Mouse (Mus musculus): Measurements from ENCODE around the gene Enoph1. TPM values are rescaled to one million over a fixed set of nuclear protein-coding genes. Genes with fewer than 3 reads are reported as not detected.

Enoph1 gene
- 26.0 and 26.7 TPM in 2 replicates for polyA plus RNA-seq (2015; fragmentation: Nextera tagmentation; extraction: Ambion mirVana)

DNA sequence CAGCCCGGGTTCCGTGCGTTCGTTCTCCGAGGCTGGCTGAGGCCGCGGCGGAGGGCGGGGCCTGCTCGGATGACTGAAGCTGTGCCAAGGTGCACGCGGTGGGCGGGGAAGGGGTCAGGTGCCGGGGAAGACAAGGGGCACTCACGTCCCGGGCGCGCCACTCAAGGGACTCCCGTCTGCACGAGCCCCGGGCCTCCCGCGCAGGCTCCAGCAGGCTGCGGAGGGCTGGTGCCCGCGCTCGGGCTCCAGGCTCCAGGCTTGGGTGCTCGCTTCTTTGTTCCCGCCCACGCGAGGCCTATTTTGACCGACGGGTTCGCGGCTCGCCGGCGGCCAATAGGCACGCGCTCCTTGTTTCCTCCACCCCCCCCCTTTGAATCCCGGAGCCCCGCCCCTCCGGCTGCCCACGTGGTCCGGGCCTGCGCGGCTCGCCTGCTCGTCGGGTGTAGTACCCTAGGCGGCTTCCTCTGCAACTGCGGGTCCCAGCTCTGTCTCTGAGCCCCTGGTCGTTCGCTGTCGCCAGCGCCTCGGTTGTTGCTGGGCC, at the start of gene Enoph1, which contains the start of gene Hnrnpdl:
Enoph1 (plus strand) TSS at position 384 of the 541 bp plus-strand sequence.
Hnrnpdl (minus strand) TSS at position 63 of the 541 bp plus-strand sequence.
- H3K27ac ChIP-seq (replicated peaks), result peak within 1 kb of the TSS; percentile 97
- peak; percentile 86 for ATAC-seq (ENCODE audit: extremely low read depth, insufficient number of reproducible peaks, low FRiP score, low TSS enrichment)
- H3K4me3 ChIP-seq, result peak within 1 kb of the TSS; percentile 68
- peaks cover 52% of the 10 kb centered on the region for H3K4me1 ChIP-seq
- no peaks in the 10 kb centered on the region for H3K9me3 ChIP-seq
- H3K4me2 ChIP-seq, result peak within 1 kb of the TSS; percentile 97
- 1% methylated on average over 57 of the region's 57 CpGs for WGBS
- H3K9ac ChIP-seq, result peak within 1 kb of the TSS; percentile 99
- H3K27me3 ChIP-seq (replicated peaks), result no peaks in the 10 kb centered on the region
- H3K36me3 ChIP-seq, result peaks cover 33% of the 10 kb centered on the region

DNA sequence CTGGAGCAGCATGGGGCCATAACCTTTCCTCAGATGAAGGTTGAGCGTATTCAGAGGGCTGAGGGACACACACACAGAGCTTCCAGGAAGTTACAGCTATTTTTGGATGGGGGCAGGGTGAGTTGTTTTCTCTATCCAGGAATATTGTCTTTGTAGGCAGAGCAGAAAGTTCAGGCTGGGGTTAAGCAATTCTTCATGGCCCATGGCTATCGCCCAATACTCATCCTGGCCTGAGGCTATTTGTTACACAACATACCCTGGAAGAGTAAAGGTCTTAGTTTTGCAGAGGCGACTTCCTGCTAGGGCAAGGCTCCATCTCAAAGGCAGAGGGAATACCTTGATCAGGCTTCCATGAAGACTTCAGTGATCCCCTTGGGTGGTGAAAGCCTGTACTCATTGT, 45.6 kb upstream of the Enoph1 start:
- no peak overlapping the region for H3K4me2 ChIP-seq
- peaks cover 9% of the 10 kb centered on the region for H3K9me3 ChIP-seq
- H3K4me1 ChIP-seq, result no peaks in the 10 kb centered on the region
- H3K4me3 ChIP-seq, result no peak overlapping the region
- 71% methylated on average over 3 of the region's 3 CpGs for WGBS
- H3K36me3 ChIP-seq, result no peaks in the 10 kb centered on the region
- ATAC-seq (ENCODE audit: extremely low read depth, insufficient number of reproducible peaks, low FRiP score, low TSS enrichment), result no peak
- H3K27me3 ChIP-seq (replicated peaks), result no peaks in the 10 kb centered on the region
- no peak overlapping the region for H3K27ac ChIP-seq (replicated peaks)
- H3K9ac ChIP-seq, result no peak overlapping the region

DNA sequence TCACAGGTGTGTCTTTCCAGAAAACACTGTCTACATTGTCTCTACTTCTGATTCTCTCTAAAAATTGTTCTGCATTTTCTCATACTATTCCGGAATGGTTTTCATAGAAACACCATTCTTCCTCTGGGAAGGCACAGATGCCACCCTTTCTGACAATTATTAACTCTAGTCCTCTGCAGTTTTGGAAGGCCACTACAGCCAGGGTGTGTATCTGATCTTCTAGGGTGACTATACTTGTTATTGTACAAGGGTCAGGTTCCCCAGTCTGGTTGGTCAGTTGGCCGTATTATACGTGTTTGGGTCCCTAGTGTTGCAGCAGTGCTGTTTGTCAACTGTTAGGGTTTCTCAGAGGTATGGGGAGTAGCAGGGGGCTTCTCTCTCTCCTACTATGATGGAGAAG, 45.1 kb upstream of the Enoph1 start:
- WGBS, result 89% methylated on average over 3 of the region's 3 CpGs

DNA sequence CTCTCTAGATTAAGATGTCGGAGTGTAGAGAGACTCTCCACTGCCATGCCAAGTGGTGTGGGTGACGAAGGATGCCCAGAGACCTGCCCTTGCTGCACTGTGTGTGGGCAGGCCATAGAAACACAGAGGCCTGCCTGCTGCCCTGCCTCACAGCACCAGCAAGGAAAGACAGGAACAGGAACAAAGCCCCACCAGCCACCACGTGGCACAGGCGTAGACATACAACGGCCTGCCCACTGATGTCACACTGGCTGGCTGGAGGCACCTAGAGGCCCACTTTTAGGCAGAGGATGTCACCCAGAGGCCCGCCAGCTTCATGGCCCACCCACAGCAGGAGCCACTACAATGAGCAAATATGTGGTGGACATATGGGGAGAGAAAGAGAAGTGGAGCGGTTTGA, 39.7 kb upstream of the Enoph1 start:
- H3K4me1 ChIP-seq, result peaks cover 12% of the 10 kb centered on the region
- no peak for ATAC-seq (ENCODE audit: extremely low read depth, insufficient number of reproducible peaks, low FRiP score, low TSS enrichment)
- peaks cover 9% of the 10 kb centered on the region for H3K9me3 ChIP-seq
- H3K27ac ChIP-seq (replicated peaks), result no peak overlapping the region
- H3K36me3 ChIP-seq, result no peaks in the 10 kb centered on the region
- H3K9ac ChIP-seq, result no peak overlapping the region
- H3K4me2 ChIP-seq, result no peak overlapping the region
- WGBS, result 73% methylated on average over 7 of the region's 7 CpGs
- H3K27me3 ChIP-seq (replicated peaks), result 0 out of 2 replicates have a peak, but pooled peaks cover 3% of the 10 kb centered on the region
- H3K4me3 ChIP-seq, result no peak overlapping the region

More for the DNA sequence above, 45.1 kb upstream of the Enoph1 start:
- Histone ChIP-seq H3K4me2 (no peak overlapping the region), H3K27me3 (replicated peaks) (no peaks in the 10 kb centered on the region), H3K9ac (no peak overlapping the region), H3K27ac (replicated peaks) (no peak overlapping the region), H3K36me3 (no peaks in the 10 kb centered on the region), H3K4me1 (no peaks in the 10 kb centered on the region), H3K9me3 (peaks cover 9% of the 10 kb centered on the region), H3K4me3 (no peak overlapping the region)
- no peak for ATAC-seq (ENCODE audit: extremely low read depth, insufficient number of reproducible peaks, low FRiP score, low TSS enrichment)

DNA sequence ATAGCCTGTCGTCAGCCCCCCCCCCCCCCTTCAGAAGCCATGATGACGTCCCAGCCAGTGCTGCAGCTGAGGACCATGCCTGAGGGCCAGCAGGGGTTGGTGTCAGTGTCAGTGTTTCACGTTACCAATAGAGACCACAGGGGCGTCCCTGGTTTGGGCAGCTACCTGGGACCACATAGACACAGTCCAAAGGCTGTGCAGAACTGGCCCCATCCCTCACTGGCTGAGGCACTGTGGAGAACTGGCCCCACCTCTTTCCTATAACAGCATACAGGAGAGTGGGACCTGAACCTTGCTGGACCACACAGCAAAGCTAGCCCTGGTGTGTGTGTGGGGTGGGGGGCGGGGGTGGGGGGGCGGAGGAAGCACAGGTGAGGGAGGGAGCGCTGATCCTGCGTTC, 39.3 kb upstream of the Enoph1 start:
- Histone ChIP-seq H3K27ac (replicated peaks) (no peak overlapping the region), H3K9me3 (peaks cover 9% of the 10 kb centered on the region), H3K27me3 (replicated peaks) (0 out of 2 replicates have a peak, but pooled peaks cover 3% of the 10 kb centered on the region), H3K36me3 (no peaks in the 10 kb centered on the region), H3K9ac (no peak overlapping the region), H3K4me3 (no peak overlapping the region), H3K4me2 (no peak overlapping the region), H3K4me1 (peaks cover 17% of the 10 kb centered on the region)
- WGBS, result 43% methylated on average over 8 of the region's 8 CpGs
- ATAC-seq (ENCODE audit: extremely low read depth, insufficient number of reproducible peaks, low FRiP score, low TSS enrichment), result no peak

DNA sequence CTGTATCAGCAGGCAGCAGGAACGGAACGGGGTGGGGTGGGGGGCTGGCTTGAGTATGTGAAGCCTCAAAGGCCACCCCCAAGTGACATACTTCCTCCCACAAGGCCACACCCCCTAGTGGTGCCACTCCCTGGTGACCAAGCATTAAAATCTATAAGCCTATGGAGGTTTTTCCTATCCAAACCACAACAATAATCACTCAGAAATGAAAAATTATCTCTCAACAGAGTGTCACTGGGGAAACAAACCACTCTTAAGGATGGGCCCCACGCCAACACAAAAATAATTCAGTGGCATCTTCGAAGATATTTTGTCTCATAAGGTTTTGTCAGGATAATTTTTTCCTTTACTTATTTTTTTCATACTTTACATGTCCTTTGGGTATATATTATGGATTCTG, 35.9 kb upstream of the Enoph1 start:
- no peak overlapping the region for H3K4me2 ChIP-seq
- H3K9me3 ChIP-seq, result no peaks in the 10 kb centered on the region
- WGBS, result 73% methylated on average over 4 of the region's 4 CpGs

DNA sequence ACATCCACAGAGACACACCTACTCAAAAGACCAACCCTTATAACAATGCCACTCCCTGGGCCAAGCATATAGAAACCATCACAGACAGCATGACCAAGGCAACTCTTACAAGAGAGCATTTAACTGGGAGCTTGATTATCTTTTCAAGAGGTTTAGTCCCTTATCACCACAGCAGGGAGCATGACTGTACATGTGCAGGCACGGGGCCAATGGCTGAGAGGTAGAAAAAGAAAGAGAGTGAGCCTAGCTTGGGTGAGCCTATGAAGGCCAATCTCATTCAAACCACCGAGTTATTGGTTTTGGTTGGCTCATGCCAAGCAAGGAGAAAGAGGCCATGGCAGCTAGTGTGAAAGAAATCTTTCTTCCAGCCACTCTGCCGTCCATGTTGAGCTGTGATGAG, 34.4 kb upstream of the Enoph1 start:
- no peaks in the 10 kb centered on the region for H3K9me3 ChIP-seq
- H3K4me3 ChIP-seq, result no peak overlapping the region
- no peak overlapping the region for H3K4me2 ChIP-seq
- no peak for ATAC-seq (ENCODE audit: extremely low read depth, insufficient number of reproducible peaks, low FRiP score, low TSS enrichment)
- 30% methylated on average over 3 of the region's 3 CpGs for WGBS
- no peaks in the 10 kb centered on the region for H3K36me3 ChIP-seq
- peaks cover 27% of the 10 kb centered on the region for H3K4me1 ChIP-seq
- no peak overlapping the region for H3K27ac ChIP-seq (replicated peaks)
- 0 out of 2 replicates have a peak, but pooled peaks cover 3% of the 10 kb centered on the region for H3K27me3 ChIP-seq (replicated peaks)
- H3K9ac ChIP-seq, result no peak overlapping the region

More for the DNA sequence above, 35.9 kb upstream of the Enoph1 start:
- no peak overlapping the region for H3K27ac ChIP-seq (replicated peaks)
- H3K36me3 ChIP-seq, result no peaks in the 10 kb centered on the region
- no peak overlapping the region for H3K9ac ChIP-seq
- 0 out of 2 replicates have a peak, but pooled peaks cover 3% of the 10 kb centered on the region for H3K27me3 ChIP-seq (replicated peaks)
- ATAC-seq (ENCODE audit: extremely low read depth, insufficient number of reproducible peaks, low FRiP score, low TSS enrichment), result no peak
- H3K4me1 ChIP-seq, result peaks cover 30% of the 10 kb centered on the region
- H3K4me3 ChIP-seq, result no peak overlapping the region

DNA sequence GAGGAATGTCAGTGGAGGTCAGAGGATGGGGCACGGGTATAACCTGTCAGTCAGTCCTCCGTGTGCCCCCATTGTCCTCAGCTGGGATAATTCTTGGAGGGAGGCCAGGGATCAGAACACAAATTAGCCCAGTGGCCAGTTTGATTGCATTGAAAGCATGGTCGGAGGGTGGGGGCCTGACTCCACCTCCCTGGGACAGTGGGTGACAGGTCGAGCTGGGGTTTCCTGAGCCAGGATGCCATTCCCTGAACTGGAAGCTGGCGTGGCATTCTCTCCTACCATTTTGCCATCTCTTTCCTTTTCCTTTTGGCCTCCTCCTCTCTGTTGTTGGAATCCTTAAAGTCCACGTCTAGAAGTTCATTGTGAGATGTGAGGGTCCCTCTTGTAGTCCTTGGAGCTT, 33.9 kb upstream of the Enoph1 start:
- H3K36me3 ChIP-seq, result no peaks in the 10 kb centered on the region
- ATAC-seq (ENCODE audit: extremely low read depth, insufficient number of reproducible peaks, low FRiP score, low TSS enrichment), result no peak
- 0 out of 2 replicates have a peak, but pooled peaks cover 3% of the 10 kb centered on the region for H3K27me3 ChIP-seq (replicated peaks)
- no peak overlapping the region for H3K4me3 ChIP-seq
- 0 out of 2 replicates have a peak overlapping the region, but pooled peaks have one; percentile 16 for H3K27ac ChIP-seq (replicated peaks)
- H3K9me3 ChIP-seq, result no peaks in the 10 kb centered on the region
- peaks cover 25% of the 10 kb centered on the region for H3K4me1 ChIP-seq
- WGBS, result 62% methylated on average over 6 of the region's 6 CpGs
- H3K9ac ChIP-seq, result no peak overlapping the region
- H3K4me2 ChIP-seq, result no peak overlapping the region

DNA sequence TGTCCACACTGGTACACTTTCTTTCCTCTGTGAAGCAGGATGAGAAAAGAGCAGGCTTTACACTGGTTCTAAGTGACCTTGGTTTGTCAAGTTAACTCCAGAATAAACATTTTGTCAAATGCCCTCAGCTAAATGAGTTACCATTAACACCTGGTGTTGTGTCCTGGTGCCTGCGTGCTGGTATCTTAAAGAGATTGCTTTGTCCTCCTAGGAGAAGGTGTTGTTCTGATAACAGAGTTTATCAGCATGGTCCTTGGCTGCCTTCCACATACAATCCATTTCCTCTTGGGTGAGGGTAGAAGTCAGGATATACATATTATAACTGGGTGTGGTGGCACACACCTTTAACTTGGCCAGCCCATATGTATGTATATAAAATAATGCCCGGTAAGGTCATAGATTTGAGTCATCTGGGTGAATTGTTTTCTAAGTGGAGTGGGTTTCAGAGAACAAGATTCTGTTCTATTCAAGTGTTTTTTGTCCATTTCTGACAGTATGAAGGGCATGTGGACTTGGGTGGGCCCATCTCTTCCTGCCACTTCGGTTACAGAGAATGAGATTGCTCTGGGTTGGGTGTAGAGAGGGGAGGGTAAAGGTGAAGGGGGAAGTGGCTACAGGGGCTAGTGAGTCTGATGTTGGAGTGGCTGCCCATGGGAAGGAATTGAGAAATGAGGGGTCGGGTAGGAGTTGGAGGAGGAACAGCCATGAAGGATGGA, 33.3 kb upstream of the Enoph1 start:
- WGBS, result 62% methylated on average over 4 of the region's 4 CpGs
- H3K27ac ChIP-seq (replicated peaks), result 0 out of 2 replicates have a peak overlapping the region, but pooled peaks have one; percentile 16
- H3K9ac ChIP-seq, result no peak overlapping the region
- H3K9me3 ChIP-seq, result no peaks in the 10 kb centered on the region
- 0 out of 2 replicates have a peak, but pooled peaks cover 3% of the 10 kb centered on the region for H3K27me3 ChIP-seq (replicated peaks)
- no peaks in the 10 kb centered on the region for H3K36me3 ChIP-seq
- peaks cover 21% of the 10 kb centered on the region for H3K4me1 ChIP-seq
- no peak for ATAC-seq (ENCODE audit: extremely low read depth, insufficient number of reproducible peaks, low FRiP score, low TSS enrichment)
- no peak overlapping the region for H3K4me2 ChIP-seq
- H3K4me3 ChIP-seq, result no peak overlapping the region

DNA sequence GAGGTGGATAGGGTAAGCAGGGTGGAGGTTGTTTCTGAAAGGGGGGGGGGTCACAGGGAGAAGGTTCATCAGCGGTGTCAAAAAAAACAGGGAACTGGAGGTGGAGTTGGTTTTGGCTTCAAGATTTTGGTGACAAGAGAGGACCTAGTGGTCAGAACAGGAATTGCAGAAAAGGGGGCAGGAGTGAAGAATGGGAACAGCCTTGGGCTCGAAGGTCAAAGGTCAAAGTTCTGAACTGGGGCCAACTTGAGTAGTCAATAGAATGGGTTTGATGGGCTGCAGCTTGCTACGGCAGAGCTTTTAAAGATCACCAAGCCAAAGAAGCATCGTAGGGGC, 32.8 kb upstream of the Enoph1 start:
- Histone ChIP-seq H3K9ac (no peak overlapping the region), H3K27me3 (replicated peaks) (no peaks in the 10 kb centered on the region), H3K4me3 (no peak overlapping the region), H3K27ac (replicated peaks) (no peak overlapping the region), H3K9me3 (no peaks in the 10 kb centered on the region), H3K4me2 (no peak overlapping the region), H3K36me3 (no peaks in the 10 kb centered on the region), H3K4me1 (peaks cover 26% of the 10 kb centered on the region)
- ATAC-seq (ENCODE audit: extremely low read depth, insufficient number of reproducible peaks, low FRiP score, low TSS enrichment), result no peak
- WGBS, result 86% methylated on average over 4 of the region's 4 CpGs

DNA sequence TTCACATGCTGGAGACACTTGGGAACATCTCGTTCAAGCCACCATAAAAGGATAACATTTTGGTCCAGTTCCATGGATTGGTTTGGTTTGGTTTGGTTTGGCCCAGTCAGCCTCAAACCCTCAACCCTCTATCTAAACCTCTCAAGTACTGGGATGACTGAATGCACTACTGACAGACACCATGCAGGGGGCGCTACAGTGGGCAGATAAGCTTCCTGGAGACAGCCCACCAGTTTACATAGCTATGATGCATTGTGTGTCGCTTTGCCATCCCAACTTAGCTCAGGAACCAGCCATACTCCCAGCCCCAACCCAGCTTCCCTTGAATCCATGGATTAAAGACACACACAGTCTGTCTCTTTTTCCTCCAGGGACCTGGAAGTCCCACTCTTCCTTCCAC, 31.3 kb upstream of the Enoph1 start:
- Histone ChIP-seq H3K36me3 (no peaks in the 10 kb centered on the region), H3K27ac (replicated peaks) (no peak overlapping the region), H3K9ac (no peak overlapping the region), H3K9me3 (no peaks in the 10 kb centered on the region), H3K27me3 (replicated peaks) (no peaks in the 10 kb centered on the region), H3K4me1 (peaks cover 34% of the 10 kb centered on the region), H3K4me2 (no peak overlapping the region), H3K4me3 (no peak overlapping the region)
- 48% methylated on average over 3 of the region's 3 CpGs for WGBS
- ATAC-seq (ENCODE audit: extremely low read depth, insufficient number of reproducible peaks, low FRiP score, low TSS enrichment), result no peak

DNA sequence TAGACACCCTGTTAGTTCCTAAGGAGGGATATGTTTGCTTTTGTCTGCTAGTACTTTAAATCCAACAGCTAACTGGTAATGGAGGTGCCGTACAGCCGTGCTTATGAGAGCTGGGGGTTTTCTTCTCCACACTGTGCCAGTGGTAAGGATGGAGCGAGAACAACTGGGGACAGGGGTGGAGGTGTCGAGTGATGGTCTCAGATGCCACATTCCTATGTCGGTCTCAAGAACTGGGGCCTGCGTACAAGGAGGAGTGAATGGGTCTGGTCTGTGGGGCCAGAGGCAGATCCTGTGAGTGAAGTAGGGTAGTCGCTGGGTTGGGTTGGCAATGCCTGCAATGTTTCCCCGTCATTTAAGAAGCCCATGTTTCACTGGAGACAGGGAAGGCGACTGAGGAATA, 27.2 kb upstream of the Enoph1 start:
- Histone ChIP-seq H3K4me2 (peak overlapping the region; percentile 41), H3K4me1 (peaks cover 13% of the 10 kb centered on the region), H3K9me3 (no peaks in the 10 kb centered on the region), H3K36me3 (no peaks in the 10 kb centered on the region), H3K9ac (no peak overlapping the region), H3K4me3 (no peak overlapping the region), H3K27ac (replicated peaks) (peak overlapping the region; percentile 56), H3K27me3 (replicated peaks) (no peaks in the 10 kb centered on the region)
- WGBS, result 34% methylated on average over 9 of the region's 9 CpGs
- ATAC-seq (ENCODE audit: extremely low read depth, insufficient number of reproducible peaks, low FRiP score, low TSS enrichment), result no peak

Data from heart, embryonic 13.5 days (tissue).